Mouse (Mus musculus) lung, postnatal 0 days (tissue): ENCODE measurements around the gene Thrb.

Source experiments
- CTCF ChIP-seq: IDR thresholded peaks from 2 replicates; pipeline ENCODE4 v1.5.1; 2016; ENCODE audit warnings: antibody characterized with exemption, mild to moderate bottlenecking
- EP300 ChIP-seq: IDR thresholded peaks from 2 replicates; pipeline ENCODE4 v1.6.1; 2016; ENCODE audit warnings: antibody characterized with exemption, mild to moderate bottlenecking, control low read depth

DNA sequence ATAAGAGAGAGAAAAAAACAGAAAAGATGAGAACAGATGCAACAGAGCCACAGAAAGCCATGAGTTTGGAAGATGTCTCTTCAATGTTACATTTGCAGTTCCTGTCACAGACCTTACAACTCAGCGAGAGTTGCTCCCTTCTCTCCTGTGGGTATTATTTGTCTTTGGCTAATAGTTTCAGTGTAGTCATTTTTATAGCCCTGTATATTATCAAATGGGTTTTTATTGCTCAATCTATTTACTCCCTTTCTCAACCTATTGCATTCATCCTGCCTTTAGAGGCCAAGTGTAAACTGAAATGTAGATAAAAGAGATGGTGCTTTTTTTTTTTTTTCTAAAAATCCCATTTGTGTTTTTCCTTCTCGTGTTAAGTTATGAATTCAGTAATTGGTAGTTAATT lies 82.2 kb downstream of the Thrb start:
- TF ChIP-seq CTCF (no peak), EP300 (no peak)
